Mouse (Mus musculus): Measurements from ENCODE around the gene Sfmbt2.

- TF ChIP-seq CTCF (IDR thresholded peaks at IDR 0.05) (no peak), EP300 (IDR thresholded peaks at IDR 0.05; ENCODE audit: insufficient read depth, low read depth, low read length) (no peak), POLR2A (IDR thresholded peaks at IDR 0.05; ENCODE audit: insufficient read depth, low read depth, low read length) (no peak)
Measured at GRCm38 (mm10) chr2:10390791-10391190, 20.5 kb downstream of the Sfmbt2 start.

Data from heart, adult 2 months (tissue).